Mouse (Mus musculus) R1 (cell line): ENCODE results near the gene Cox7b.
A peak's percentile ranks its signal among the peaks of the same experiment; 100 is the strongest.
"Not testable (repeated sequence)": the region's sequence is repeated elsewhere in the genome, so short reads cannot be mapped to it uniquely, and the experiment has no call there.

Experiments
- DNase-seq: peaks from one replicate; pipeline ENCODE4 v3.0.0-alpha.2; 2018; ENCODE audit warnings: low read depth, low spot score

Gene Cox7b

GRCm38 (mm10) chrX:106015571-106016322, at the start of gene Cox7b:
Gene Cox7b, plus strand, starts transcription at chrX:106015700.
- peak; percentile 92 for DNase-seq

GRCm38 (mm10) chrX:106001605-106002004, 13.9 kb upstream of the Cox7b start:
- no peak for DNase-seq

- DNase-seq, result no peak
These were observed 4.7 kb upstream of the Cox7b start for GRCm38 (mm10) chrX:106010762-106011161.

GRCm38 (mm10) chrX:106011465-106012159, 3.9 kb upstream of the Cox7b start, which contains the start of gene Magt1:
Gene Magt1, minus strand, starts transcription at chrX:106011906.
- DNase-seq, result peak; percentile 96

- DNase-seq, result no peak
These were observed 2.9 kb upstream of the Cox7b start for GRCm38 (mm10) chrX:106012559-106012958.

- DNase-seq, result peak; percentile 74
These were observed 2.3 kb upstream of the Cox7b start for GRCm38 (mm10) chrX:106013217-106013616.

- not testable (repeated sequence) for DNase-seq
These were observed 641 bp upstream of the Cox7b start for GRCm38 (mm10) chrX:106014741-106015377.

- no peak for DNase-seq
These were observed 1.6 kb downstream of the Cox7b start for GRCm38 (mm10) chrX:106017102-106017501.

GRCm38 (mm10) chrX:106017516-106017915, 2.0 kb downstream of the Cox7b start:
- DNase-seq, result no peak

GRCm38 (mm10) chrX:106026418-106027342, 11.2 kb downstream of the Cox7b start, which contains the start of gene Atp7a:
Gene Atp7a, plus strand, starts transcription at chrX:106027276.
- DNase-seq, result peak; percentile 93

GRCm38 (mm10) chrX:106027343-106027674, 11.8 kb downstream of the Cox7b start:
- DNase-seq, result no peak

GRCm38 (mm10) chrX:106030176-106030575, 14.7 kb downstream of the Cox7b start:
- no peak for DNase-seq

- DNase-seq, result no peak
These were observed 15.6 kb downstream of the Cox7b start for GRCm38 (mm10) chrX:106031124-106031523.

GRCm38 (mm10) chrX:106035727-106036126, 20.2 kb downstream of the Cox7b start:
- DNase-seq, result no peak

- DNase-seq, result no peak
These were observed 21.8 kb downstream of the Cox7b start for GRCm38 (mm10) chrX:106037185-106037752.

- DNase-seq, result no peak
These were observed 28.5 kb downstream of the Cox7b start for GRCm38 (mm10) chrX:106043863-106044617.

GRCm38 (mm10) chrX:106045455-106045854, 30.0 kb downstream of the Cox7b start:
- peak; percentile 6 for DNase-seq

- no peak for DNase-seq
These were observed 30.4 kb downstream of the Cox7b start for GRCm38 (mm10) chrX:106045928-106046327.

GRCm38 (mm10) chrX:106048191-106048590, 32.7 kb downstream of the Cox7b start:
- DNase-seq, result peak; percentile 18
